Mouse (Mus musculus) hindbrain, embryonic 15.5 days (tissue): ENCODE data around the gene Nwd2. TPM values are rescaled to one million over a fixed set of nuclear protein-coding genes. Genes with fewer than 3 reads are reported as not detected.

Source experiments
- ATAC-seq: fragments of 200-750 bp; cut with Nextera tagmentation; 2 replicates; pipeline ENCODE4 v1.8.0; 2017; ENCODE audit warnings: low read depth, moderate number of reproducible peaks, moderate TSS enrichment; ENCODE audit not compliant: low FRiP score
- H3K27ac ChIP-seq: fragments of 300-500 bp; sonication (generic); replicated peaks from 2 replicates; pipeline ENCODE4 v1.5.1; 2015; ENCODE audit warnings: mild to moderate bottlenecking, inconsistent platforms
- H3K27me3 ChIP-seq: fragments of 300-500 bp; sonication (generic); 2 replicates; pipeline ENCODE4 v1.6.1; 2015; ENCODE audit warnings: control low read depth, inconsistent platforms
- H3K36me3 ChIP-seq: fragments of 300-500 bp; sonication (generic); 2 replicates; pipeline ENCODE4 v1.6.1; 2015; ENCODE audit warnings: control low read depth, inconsistent platforms
- H3K4me1 ChIP-seq: fragments of 300-500 bp; sonication (generic); replicated peaks from 2 replicates; pipeline ENCODE4 v1.6.1; 2015; ENCODE audit warnings: control low read depth, inconsistent platforms
- H3K4me2 ChIP-seq: fragments of 300-500 bp; sonication (generic); 2 replicates; pipeline ENCODE4 v1.6.1; 2015; ENCODE audit warnings: moderate library complexity, mild to moderate bottlenecking, inconsistent platforms
- H3K4me3 ChIP-seq: fragments of 300-500 bp; sonication (generic); 2 replicates; pipeline ENCODE4 v1.5.1; 2015; ENCODE audit warnings: mild to moderate bottlenecking, inconsistent platforms
- H3K9ac ChIP-seq: fragments of 300-500 bp; sonication (generic); 2 replicates; pipeline ENCODE4 v1.6.1; 2015; ENCODE audit warnings: inconsistent platforms
- H3K9me3 ChIP-seq: fragments of 300-500 bp; sonication (generic); 2 replicates; pipeline ENCODE4 v1.6.1; 2016; ENCODE audit warnings: control low read depth, inconsistent platforms
- WGBS: fragments of 180-500 bp; shearing (Covaris S2); methylation state at CpG from one replicate; pipeline ENCODE4 v1.1.7; 2015; 5-methylcytosine and 5-hydroxymethylcytosine counted together
- polyA plus RNA-seq: library from polyadenylated mRNA; unstranded; fragments of >200 nt; fragmentation: Nextera tagmentation; extraction: Ambion mirVana; gene quantifications from 2 replicates; pipeline ENCODE4 v1.2.1, GENCODE M21; 2015

Nwd2 gene
- polyA plus RNA-seq, 1 experiment from 2014 or later: 13.3 TPM

DNA sequence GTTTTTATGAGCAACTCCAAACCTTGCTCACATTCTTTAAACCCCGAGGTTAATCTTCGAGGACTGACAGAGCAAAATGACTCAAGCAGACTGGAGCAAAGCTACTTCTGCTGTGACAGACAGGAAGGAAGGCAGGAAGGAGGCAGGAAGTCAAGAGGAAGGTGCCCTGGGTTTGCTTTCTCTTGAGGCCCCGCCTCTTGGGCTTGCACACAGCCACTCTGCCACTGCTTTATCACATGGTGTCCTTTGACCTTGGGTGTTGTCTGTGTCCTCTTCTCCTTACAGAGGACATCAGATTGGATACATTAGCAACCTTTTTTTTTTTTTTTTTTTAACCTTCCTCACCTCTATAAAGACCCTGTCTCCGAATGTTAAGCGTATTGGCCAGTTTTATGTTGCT lies 188.2 kb downstream of the Nwd2 start:
- Histone ChIP-seq H3K4me1 (no peaks in the 10 kb centered on the region), H3K4me2 (no peak overlapping the region), H3K27me3 (no peaks in the 10 kb centered on the region), H3K27ac (no peak overlapping the region), H3K4me3 (no peak overlapping the region), H3K36me3 (no peaks in the 10 kb centered on the region), H3K9ac (no peak overlapping the region), H3K9me3 (no peaks in the 10 kb centered on the region)
- 92% methylated on average over 5 of the region's 5 CpGs for WGBS
- ATAC-seq: no peak

DNA sequence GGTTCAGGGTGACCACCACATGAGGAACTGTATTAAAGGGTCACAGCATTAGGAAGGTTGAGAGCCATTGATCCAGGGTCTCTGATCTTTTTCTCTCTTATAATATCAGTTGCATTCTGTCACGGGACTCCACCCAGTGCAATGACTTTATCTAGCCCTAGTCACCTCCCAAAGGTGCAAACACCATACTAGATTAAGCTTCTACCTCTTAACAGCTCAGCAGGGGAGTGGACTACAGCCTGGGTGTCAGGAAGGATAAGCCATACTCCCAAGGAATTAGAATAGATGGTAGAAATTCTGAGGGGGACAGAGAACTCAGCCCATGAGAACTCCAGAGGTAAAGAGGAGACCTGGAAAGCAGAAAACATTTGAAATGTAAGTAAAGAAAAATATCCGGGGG lies 188.9 kb downstream of the Nwd2 start:
- Histone ChIP-seq H3K4me1 (no peaks in the 10 kb centered on the region), H3K9ac (no peak overlapping the region), H3K27ac (no peak overlapping the region), H3K9me3 (no peaks in the 10 kb centered on the region), H3K27me3 (no peaks in the 10 kb centered on the region), H3K4me2 (no peak overlapping the region), H3K4me3 (no peak overlapping the region), H3K36me3 (no peaks in the 10 kb centered on the region)
- no peak for ATAC-seq
- WGBS: 95% methylated on average over 2 of the region's 2 CpGs

DNA sequence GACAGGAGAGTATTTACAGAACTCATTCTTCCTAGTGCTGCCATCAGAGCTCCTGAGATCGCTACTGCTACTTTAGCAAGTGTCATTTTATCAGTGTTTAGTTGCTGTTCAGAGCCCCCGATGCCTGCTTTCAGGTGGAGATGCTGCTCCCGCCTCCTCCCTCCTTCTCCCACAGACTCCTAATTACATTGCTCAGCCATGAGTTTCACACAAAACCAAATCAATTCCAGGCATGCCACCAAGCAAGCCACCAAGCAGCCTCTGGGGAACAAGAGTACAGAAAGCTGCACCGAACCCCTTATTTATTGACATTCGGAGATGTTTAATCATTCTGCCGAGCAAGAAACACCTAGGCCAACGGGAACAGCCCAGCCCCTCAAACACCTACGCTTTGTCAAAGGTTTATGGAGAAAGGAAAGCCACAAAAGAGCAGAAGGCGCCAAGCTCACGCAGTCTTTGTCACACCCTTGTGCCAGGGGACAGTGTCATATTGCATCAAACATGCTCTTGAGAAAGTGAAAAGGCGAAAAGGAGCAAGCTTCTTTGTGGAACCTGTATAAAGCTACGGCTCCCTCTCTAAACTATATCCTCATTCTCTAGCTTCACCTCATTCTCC lies 191.0 kb downstream of the Nwd2 start:
- Histone ChIP-seq H3K4me1 (no peaks in the 10 kb centered on the region), H3K4me3 (no peak overlapping the region), H3K27ac (peak overlapping the region; percentile 34; the same call in 1 of the 2 replicates), H3K9ac (no peak overlapping the region), H3K4me2 (no peak overlapping the region), H3K27me3 (no peaks in the 10 kb centered on the region), H3K36me3 (no peaks in the 10 kb centered on the region), H3K9me3 (no peaks in the 10 kb centered on the region)
- 65% methylated on average over 12 of the region's 12 CpGs for WGBS
- ATAC-seq: 0 out of 2 replicates have a peak, but pooled peaks have one; percentile 6

DNA sequence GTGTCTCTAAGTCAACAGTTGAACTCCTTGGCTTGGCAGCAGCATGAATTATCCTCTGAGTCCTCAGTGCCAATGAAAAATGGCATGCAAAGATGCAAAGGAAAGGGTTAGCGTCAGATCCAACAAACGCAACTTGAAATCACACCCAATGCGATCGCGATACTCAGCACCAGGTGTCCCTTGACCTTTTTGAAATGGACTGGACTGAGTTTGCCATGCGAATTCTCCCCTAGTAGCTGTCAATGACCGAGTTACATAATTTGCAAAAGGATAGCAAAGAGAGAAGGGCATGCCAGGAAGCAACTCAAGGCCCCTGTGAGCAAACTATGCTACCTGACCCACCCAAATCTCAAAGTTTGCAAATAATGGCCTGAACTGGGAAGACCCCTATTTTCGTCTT lies 198.2 kb downstream of the Nwd2 start:
- no peak for ATAC-seq
- Histone ChIP-seq H3K4me3 (no peak overlapping the region), H3K27me3 (no peaks in the 10 kb centered on the region), H3K4me1 (no peaks in the 10 kb centered on the region), H3K27ac (no peak overlapping the region), H3K36me3 (no peaks in the 10 kb centered on the region), H3K9me3 (no peaks in the 10 kb centered on the region), H3K9ac (no peak overlapping the region), H3K4me2 (no peak overlapping the region)
- WGBS: 91% methylated on average over 8 of the region's 8 CpGs

DNA sequence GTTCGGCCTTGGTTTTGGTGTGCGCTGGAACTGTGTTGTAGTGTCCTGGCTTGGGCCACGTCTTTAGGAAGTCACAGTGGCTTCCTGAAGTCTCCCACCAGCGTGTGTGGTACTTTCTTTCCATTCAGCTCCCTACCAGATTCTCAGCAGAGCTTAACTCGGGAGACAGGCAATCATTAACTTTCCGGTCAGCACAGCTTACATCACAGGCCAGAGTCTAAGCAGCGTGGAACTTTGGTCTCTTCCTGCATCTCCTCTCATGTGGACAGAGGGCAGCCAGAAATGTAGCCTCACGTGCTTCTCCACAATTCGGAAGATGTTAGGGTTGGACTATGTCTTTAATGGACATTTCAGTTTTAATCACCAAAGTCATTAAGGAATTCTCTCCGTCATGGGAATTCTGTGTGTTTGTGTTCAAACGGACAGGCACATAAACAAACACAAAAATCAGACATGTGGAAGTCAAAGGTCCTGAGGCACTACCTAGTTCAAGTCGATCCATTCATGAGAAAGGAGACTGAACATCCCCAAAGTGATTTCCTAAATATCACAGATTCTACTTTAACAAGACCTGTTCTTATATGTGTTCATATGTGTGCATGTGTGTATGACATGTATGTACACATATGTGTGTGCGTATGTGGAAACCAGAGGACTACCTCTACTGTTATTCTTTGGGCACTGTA lies 198.8 kb downstream of the Nwd2 start:
- no peaks in the 10 kb centered on the region for H3K36me3 ChIP-seq
- no peak for ATAC-seq
- H3K4me1 ChIP-seq: no peaks in the 10 kb centered on the region
- H3K4me3 ChIP-seq: no peak overlapping the region
- no peaks in the 10 kb centered on the region for H3K27me3 ChIP-seq
- H3K9me3 ChIP-seq: no peaks in the 10 kb centered on the region
- H3K4me2 ChIP-seq: no peak overlapping the region
- WGBS: 85% methylated on average over 13 of the region's 13 CpGs
- no peak overlapping the region for H3K27ac ChIP-seq
- no peak overlapping the region for H3K9ac ChIP-seq

DNA sequence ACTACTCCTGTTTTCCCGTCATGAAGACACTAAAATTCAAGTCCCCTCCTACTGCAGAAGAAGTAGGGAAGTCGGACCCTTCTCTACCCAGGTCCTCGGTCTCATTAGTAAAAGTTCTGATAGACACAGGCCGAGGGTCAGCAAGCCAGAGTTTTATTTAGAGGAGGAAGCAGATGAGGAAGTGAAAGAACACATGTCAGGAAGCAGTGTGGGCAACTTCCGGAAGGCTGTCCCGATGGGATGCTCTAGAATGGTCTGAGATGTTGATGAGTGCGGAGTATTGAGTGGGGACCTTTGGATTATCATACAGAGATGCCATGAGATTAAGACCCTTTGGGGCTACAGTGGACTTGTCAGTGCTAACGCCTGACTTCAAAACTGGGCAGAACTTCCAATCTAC lies 210.0 kb downstream of the Nwd2 start:
- H3K27ac ChIP-seq: no peak overlapping the region
- H3K4me3 ChIP-seq: no peak overlapping the region
- 89% methylated on average over 8 of the region's 8 CpGs for WGBS
- no peaks in the 10 kb centered on the region for H3K27me3 ChIP-seq
- H3K36me3 ChIP-seq: no peaks in the 10 kb centered on the region
- no peaks in the 10 kb centered on the region for H3K9me3 ChIP-seq
- no peak overlapping the region for H3K4me2 ChIP-seq
- H3K4me1 ChIP-seq: no peaks in the 10 kb centered on the region
- no peak for ATAC-seq
- no peak overlapping the region for H3K9ac ChIP-seq

Other genes starting within 250 kb of the Nwd2 start
- gene 0610040J01Rik, start 163.3 kb downstream of the Nwd2 start, polyA plus RNA-seq: 2.8 and 3.6 TPM in 2 replicates